24 mouse cellular contexts compared by ENCODE assay signal in genomic region chr2:80309775-80310174, GRCm38 (mm10). TPM values are rescaled to one million over a fixed set of nuclear protein-coding genes. Genes with fewer than 3 reads are reported as not detected.
"Had no signal": no experiment of that assay in that cellular context is flagged by ENCODE, and none has a peak within 500 bp of the region (broad histone marks: within the 10 kb centered on the region; RNA-seq: fewer than 3 reads in every experiment).

No protein-coding gene starts in this region.

- H3K27ac ChIP-seq: neural tube, embryonic 13.5 days; neural tube, embryonic 15.5 days; stomach, embryonic 15.5 days; stomach, postnatal 0 days had no signal

- H3K9me3 ChIP-seq: neural tube, embryonic 13.5 days; neural tube, embryonic 15.5 days; stomach, embryonic 15.5 days had no signal

- DNase-seq: retina, postnatal 1 day; right cerebral cortex, adult 18-20 months; right cerebral cortex, postnatal 14 days; right cerebral cortex, postnatal 25 days; right cerebral cortex, postnatal 4 days; spleen, adult 18-20 months; thymus, adult 18-20 months; thymus, adult 2 months; thymus, postnatal 14 days; thymus, postnatal 25 days; thymus, postnatal 36 days; thymus, postnatal 4 days had no signal

- H3K4me3 ChIP-seq: neural tube, embryonic 13.5 days; neural tube, embryonic 15.5 days; stomach, embryonic 15.5 days had no signal

- H3K4me1 ChIP-seq: stomach, embryonic 15.5 days had no signal

- H3K27me3 ChIP-seq: neural tube, embryonic 15.5 days; stomach, embryonic 15.5 days had no signal

- H3K36me3 ChIP-seq: neural tube, embryonic 13.5 days; neural tube, embryonic 15.5 days; stomach, embryonic 15.5 days had no signal

- H3K9ac ChIP-seq: neural tube, embryonic 13.5 days; neural tube, embryonic 15.5 days; stomach, embryonic 15.5 days had no signal

- H3K4me2 ChIP-seq: neural tube, embryonic 13.5 days; neural tube, embryonic 15.5 days; stomach, embryonic 15.5 days had no signal

RNA-seq across cellular contexts. Expression of gene Prdx6b, which starts 17.5 kb away (rescaled TPM):
- total RNA-seq: neutrophil, adult 5-6 weeks had no signal
- polyA plus RNA-seq: neural tube, embryonic 13.5 days; neural tube, embryonic 14.5 days; neural tube, embryonic 15.5 days; small intestine, adult 2 months; spleen, adult 2 months; stomach, embryonic 14.5 days; stomach, embryonic 16.5 days; stomach, postnatal 0 days; thymus, adult 2 months; thymus, postnatal 0 days; urinary bladder, adult 2 months had no signal
